Mouse (Mus musculus): ENCODE data around the gene Wdr49.

The Wdr49 gene

GRCm38 (mm10) chr3:75482056-75482455, at the start of gene Wdr49:
Wdr49 (minus strand) TSS chr3:75482156.
- no peak for DNase-seq

- no peak for DNase-seq
These were observed 49.1 kb upstream of the Wdr49 start for GRCm38 (mm10) chr3:75531074-75531473.

GRCm38 (mm10) chr3:75522527-75522926, 40.6 kb upstream of the Wdr49 start:
- no peak for DNase-seq

- DNase-seq = no peak
These were observed 39.4 kb upstream of the Wdr49 start for GRCm38 (mm10) chr3:75521314-75521713.

- peak; percentile 79 to 83 for DNase-seq
These were observed 35.8 kb upstream of the Wdr49 start for GRCm38 (mm10) chr3:75517631-75518250.

- peak; percentile 23 to 27 for DNase-seq
These were observed 17.3 kb upstream of the Wdr49 start for GRCm38 (mm10) chr3:75498961-75499960.

GRCm38 (mm10) chr3:75492913-75493312, 11.0 kb upstream of the Wdr49 start:
- no peak for DNase-seq

- DNase-seq = no peak
These were observed 6.8 kb downstream of the Wdr49 start for GRCm38 (mm10) chr3:75475106-75475505.

- no peak for DNase-seq
These were observed 7.3 kb downstream of the Wdr49 start for GRCm38 (mm10) chr3:75474657-75475056.

- no peak for DNase-seq
These were observed 13.8 kb downstream of the Wdr49 start for GRCm38 (mm10) chr3:75468154-75468553.

GRCm38 (mm10) chr3:75430564-75431181, 51.3 kb downstream of the Wdr49 start:
- DNase-seq = no peak

- DNase-seq = no peak
These were observed 86.0 kb downstream of the Wdr49 start for GRCm38 (mm10) chr3:75395918-75396317.

- DNase-seq = no peak
These were observed 86.6 kb downstream of the Wdr49 start for GRCm38 (mm10) chr3:75395121-75395895.

- DNase-seq = no peak
These were observed 87.5 kb downstream of the Wdr49 start for GRCm38 (mm10) chr3:75394487-75394886.

- no peak for DNase-seq
These were observed 100.2 kb downstream of the Wdr49 start for GRCm38 (mm10) chr3:75381776-75382175.

GRCm38 (mm10) chr3:75353972-75354371, 128.0 kb downstream of the Wdr49 start:
- no peak for DNase-seq

GRCm38 (mm10) chr3:75337196-75337595, 144.8 kb downstream of the Wdr49 start:
- no peak for DNase-seq

- no peak for DNase-seq
These were observed 161.0 kb downstream of the Wdr49 start for GRCm38 (mm10) chr3:75320999-75321398.

- DNase-seq = no peak
These were observed 173.1 kb downstream of the Wdr49 start for GRCm38 (mm10) chr3:75308861-75309260.

- DNase-seq = no peak
These were observed 173.7 kb downstream of the Wdr49 start for GRCm38 (mm10) chr3:75308228-75308627.

GRCm38 (mm10) chr3:75305584-75305983, 176.4 kb downstream of the Wdr49 start:
- DNase-seq = no peak

GRCm38 (mm10) chr3:75304621-75305020, 177.3 kb downstream of the Wdr49 start:
- no peak for DNase-seq

- no peak for DNase-seq
These were observed 180.9 kb downstream of the Wdr49 start for GRCm38 (mm10) chr3:75301072-75301471.
